Mouse (Mus musculus) heart, embryonic 10.5 days (tissue): ENCODE data around the gene Gm6583. TPM values are rescaled to one million over a fixed set of nuclear protein-coding genes. Genes with fewer than 3 reads are reported as not detected.
A peak's percentile ranks its signal among the peaks of the same experiment; 100 is the strongest.
"Not testable (repeated sequence)": the region's sequence is repeated elsewhere in the genome, so short reads cannot be mapped to it uniquely, and the experiment has no call there.

Experiments
- DNase-seq: peaks from one replicate; pipeline ENCODE4 v3.0.0-alpha.2; 2017; ENCODE audit warnings: low spot score
- H3K27ac ChIP-seq: fragments of 300-500 bp; sonication (generic); 2 replicates; pipeline ENCODE4 v1.5.1; 2016; ENCODE audit warnings: mild to moderate bottlenecking
- H3K27me3 ChIP-seq: fragments of 300-500 bp; sonication (generic); 2 replicates; pipeline ENCODE4 v1.6.1; 2016; ENCODE audit warnings: mild to moderate bottlenecking; ENCODE audit not compliant: poor library complexity, insufficient read depth, severe bottlenecking
- H3K36me3 ChIP-seq: fragments of 300-500 bp; sonication (generic); 2 replicates; pipeline ENCODE4 v1.6.1; 2016; ENCODE audit warnings: mild to moderate bottlenecking, moderate library complexity
- H3K4me1 ChIP-seq: fragments of 300-500 bp; sonication (generic); 2 replicates; pipeline ENCODE4 v1.6.1; 2016; ENCODE audit warnings: mild to moderate bottlenecking
- H3K4me3 ChIP-seq: fragments of 300-500 bp; sonication (generic); 2 replicates; pipeline ENCODE4 v1.5.1; 2016; ENCODE audit warnings: mild to moderate bottlenecking, moderate library complexity
- H3K9me3 ChIP-seq: fragments of 300-500 bp; sonication (generic); 2 replicates; pipeline ENCODE4 v1.6.1; 2016; ENCODE audit warnings: mild to moderate bottlenecking, moderate library complexity
- WGBS: fragments of 180-500 bp; shearing (Covaris S2); methylation state at CpG from one replicate; pipeline ENCODE4 v1.1.7; 2016; 5-methylcytosine and 5-hydroxymethylcytosine counted together
- polyA plus RNA-seq: library from polyadenylated mRNA; unstranded; fragments of >200 nt; fragmentation: Nextera tagmentation; extraction: Ambion mirVana; gene quantifications from 2 replicates; pipeline ENCODE4 v1.2.1, GENCODE M21; 2016

The Gm6583 gene
- polyA plus RNA-seq, 1 experiment from 2014 or later: 0.28 TPM

DNA sequence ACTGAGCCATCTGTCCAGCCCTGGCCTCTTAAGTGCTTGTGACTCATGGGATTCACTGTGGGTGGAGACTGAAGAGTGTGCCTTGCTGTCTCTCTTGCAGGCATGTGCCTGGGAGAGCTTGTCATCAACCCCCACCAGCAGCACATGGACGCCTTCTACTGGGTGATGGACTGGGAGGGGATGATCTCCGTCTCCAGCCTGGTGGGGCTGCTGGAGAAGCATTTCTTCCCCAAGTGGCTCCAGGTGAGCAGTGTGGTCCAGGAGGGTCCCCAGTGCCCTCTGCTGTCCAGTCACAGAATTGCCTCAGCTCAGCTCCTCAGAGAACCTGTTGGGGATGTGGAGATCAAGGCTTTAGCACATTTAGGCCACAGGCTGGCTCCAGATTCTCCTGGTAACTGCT, 20.4 kb downstream of the Gm6583 start:
- H3K4me1 ChIP-seq: no peaks in the 10 kb centered on the region
- no peak for DNase-seq
- H3K36me3 ChIP-seq: peaks cover 91% of the 10 kb centered on the region

DNA sequence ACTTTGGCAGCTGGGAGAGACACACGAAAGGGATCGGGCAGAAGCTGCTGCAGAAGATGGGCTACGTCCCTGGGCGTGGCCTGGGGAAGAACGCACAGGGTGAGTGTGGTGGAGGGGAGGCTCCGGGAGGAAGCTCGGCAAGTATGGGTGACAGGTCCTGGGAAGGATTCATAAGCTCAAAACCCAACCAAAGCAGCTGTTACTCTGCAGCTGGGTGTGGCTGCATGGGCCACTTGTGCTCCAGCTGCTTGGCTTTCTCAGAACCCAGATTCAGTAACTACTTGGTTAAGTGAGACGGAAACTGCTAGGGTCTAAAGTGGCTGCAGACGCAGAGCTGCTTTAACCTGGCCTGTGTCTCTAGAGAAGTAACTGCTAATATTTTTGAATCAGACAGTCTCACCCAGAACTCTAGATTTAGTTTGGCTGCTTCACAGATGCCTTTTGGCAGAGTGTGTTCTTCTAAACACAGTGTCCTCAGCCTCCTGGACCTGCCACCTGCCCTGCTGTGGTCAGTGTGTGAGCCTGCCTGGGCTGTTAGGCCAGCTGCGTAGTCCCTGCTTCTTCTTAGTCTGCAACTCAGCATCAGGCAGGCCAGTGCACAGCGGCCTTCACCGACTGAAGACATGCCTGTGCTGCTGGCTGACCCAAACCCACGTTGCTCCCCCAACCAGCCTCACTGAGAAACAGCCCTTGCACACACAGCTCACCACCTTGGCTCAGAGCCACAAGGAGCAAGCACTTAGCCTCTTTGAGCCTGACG, 25.8 kb downstream of the Gm6583 start:
- Histone ChIP-seq H3K36me3 (peaks cover 72% of the 10 kb centered on the region), H3K4me3 (no peak overlapping the region), H3K4me1 (peaks cover 17% of the 10 kb centered on the region), H3K27ac (no peak overlapping the region), H3K9me3 (no peaks in the 10 kb centered on the region), H3K27me3 (no peaks in the 10 kb centered on the region)
- no peak for DNase-seq
- 91% methylated on average over 14 of the region's 14 CpGs for WGBS

More for the DNA sequence above, 20.4 kb downstream of the Gm6583 start:
- WGBS: 34% methylated on average over 2 of the region's 2 CpGs
- H3K9me3 ChIP-seq: no peaks in the 10 kb centered on the region
- H3K27ac ChIP-seq: no peak overlapping the region
- H3K27me3 ChIP-seq: no peaks in the 10 kb centered on the region
- no peak overlapping the region for H3K4me3 ChIP-seq

GRCm38 (mm10) chr5:112327854-112328253, 28.0 kb downstream of the Gm6583 start:
- WGBS: 91% methylated on average over 15 of the region's 15 CpGs
- no peaks in the 10 kb centered on the region for H3K27me3 ChIP-seq
- H3K27ac ChIP-seq: no peak overlapping the region
- H3K4me3 ChIP-seq: no peak overlapping the region
- peaks cover 51% of the 10 kb centered on the region for H3K36me3 ChIP-seq
- peaks cover 24% of the 10 kb centered on the region for H3K4me1 ChIP-seq
- no peak for DNase-seq
- H3K9me3 ChIP-seq: no peaks in the 10 kb centered on the region

GRCm38 (mm10) chr5:112326446-112327009, 29.3 kb downstream of the Gm6583 start:
- 1% methylated on average over 33 of the region's 33 CpGs for WGBS
- H3K4me3 ChIP-seq: peak overlapping the region; percentile 99

GRCm38 (mm10) chr5:112325546-112326445, 30.0 kb downstream of the Gm6583 start, which contains the start of gene Tfip11:
Tfip11 (plus strand) TSS chr5:112326358.
- H3K27ac ChIP-seq: peak within 1 kb of the TSS; percentile 87
- DNase-seq: peak; percentile 96
- WGBS: 7% methylated on average over 48 of the region's 48 CpGs
- no peaks in the 10 kb centered on the region for H3K9me3 ChIP-seq
- peaks cover 24% of the 10 kb centered on the region for H3K4me1 ChIP-seq
- H3K27me3 ChIP-seq: no peaks in the 10 kb centered on the region
- H3K4me3 ChIP-seq: peak within 1 kb of the TSS; percentile 99
- H3K36me3 ChIP-seq: peaks cover 30% of the 10 kb centered on the region

More at GRCm38 (mm10) chr5:112326446-112327009, 29.3 kb downstream of the Gm6583 start:
- Histone ChIP-seq H3K36me3 (peaks cover 38% of the 10 kb centered on the region), H3K27me3 (no peaks in the 10 kb centered on the region), H3K27ac (peak overlapping the region; percentile 87), H3K4me1 (peaks cover 24% of the 10 kb centered on the region), H3K9me3 (no peaks in the 10 kb centered on the region)
- no peak for DNase-seq

DNA sequence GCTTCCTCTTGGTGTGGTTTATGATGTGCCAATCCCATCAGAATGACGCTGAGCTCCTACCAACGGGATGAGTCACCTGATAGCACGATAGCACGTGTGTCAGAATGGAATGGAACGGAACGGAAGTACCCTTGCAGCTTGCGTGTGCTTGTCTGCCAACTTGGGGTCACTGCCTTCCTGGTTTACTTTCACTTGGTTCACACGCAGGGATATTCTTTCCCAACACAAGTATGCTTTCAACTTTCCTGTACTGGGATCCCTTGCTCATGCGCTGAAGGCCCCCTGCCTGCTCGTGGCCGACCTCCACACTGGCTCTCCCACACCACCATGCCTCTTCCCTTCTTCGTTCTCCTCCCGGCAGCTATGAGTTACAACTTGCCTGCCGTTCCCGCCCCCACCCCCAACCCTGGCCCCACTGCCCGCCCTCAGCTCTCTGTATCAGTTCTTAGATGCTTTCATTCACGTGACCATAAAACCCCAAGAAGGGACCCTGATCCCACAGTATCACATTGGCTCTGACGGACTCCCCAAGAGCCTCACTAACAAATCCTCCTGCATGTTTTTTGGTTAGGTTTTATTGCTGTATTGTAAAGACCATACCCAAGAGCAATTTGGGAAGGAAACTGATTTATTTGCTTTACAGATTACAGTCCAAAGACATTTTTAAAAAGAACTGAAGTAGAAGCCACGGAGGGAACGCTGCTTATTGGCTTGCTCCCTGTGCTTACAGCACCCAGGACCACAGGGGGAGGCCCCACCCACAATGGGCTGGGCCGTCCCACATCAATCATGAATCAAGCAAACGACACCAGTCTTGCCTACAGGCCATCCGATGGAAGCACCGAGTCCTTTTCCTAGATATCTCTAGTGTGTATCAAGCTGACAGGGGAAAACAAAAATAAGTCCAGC, 30.9 kb downstream of the Gm6583 start:
- 22% methylated on average over 24 of the region's 24 CpGs for WGBS
- Histone ChIP-seq H3K27me3 (no peaks in the 10 kb centered on the region), H3K9me3 (no peaks in the 10 kb centered on the region), H3K4me1 (peaks cover 27% of the 10 kb centered on the region), H3K27ac (peak overlapping the region; percentile 87), H3K4me3 (peak overlapping the region; percentile 99), H3K36me3 (peaks cover 21% of the 10 kb centered on the region)
- peak; percentile 85 for DNase-seq

GRCm38 (mm10) chr5:112323246-112323645, 32.6 kb downstream of the Gm6583 start:
- no peaks in the 10 kb centered on the region for H3K9me3 ChIP-seq
- no peak overlapping the region for H3K27ac ChIP-seq
- H3K36me3 ChIP-seq: peaks cover 6% of the 10 kb centered on the region
- DNase-seq: no peak
- no peaks in the 10 kb centered on the region for H3K27me3 ChIP-seq
- 87% methylated on average over 6 of the region's 6 CpGs for WGBS
- H3K4me1 ChIP-seq: peaks cover 27% of the 10 kb centered on the region
- H3K4me3 ChIP-seq: no peak overlapping the region

DNA sequence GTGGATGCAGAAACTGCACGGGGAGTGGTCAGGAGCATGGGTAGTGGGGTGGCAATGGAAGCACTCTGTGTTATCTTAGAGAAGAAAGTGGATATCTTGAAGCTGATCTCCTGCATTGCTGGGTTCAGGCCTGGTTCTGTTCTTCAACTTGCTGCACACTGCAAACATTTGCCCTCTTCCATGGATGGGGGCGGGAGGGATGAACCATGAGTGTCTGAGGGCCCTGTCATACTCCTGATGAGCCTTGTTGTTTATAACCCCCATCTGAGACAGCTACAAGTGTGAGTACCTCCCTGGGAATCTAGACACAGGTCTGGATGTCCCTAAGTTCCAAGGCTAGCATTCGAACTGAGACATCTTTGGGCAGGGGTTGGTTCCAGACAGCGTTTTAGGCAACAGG, 34.5 kb downstream of the Gm6583 start:
- Histone ChIP-seq H3K4me1 (peaks cover 28% of the 10 kb centered on the region), H3K36me3 (no peaks in the 10 kb centered on the region), H3K9me3 (no peaks in the 10 kb centered on the region), H3K27me3 (no peaks in the 10 kb centered on the region), H3K4me3 (no peak overlapping the region), H3K27ac (no peak overlapping the region)
- no peak for DNase-seq
- WGBS: 75% methylated on average over 4 of the region's 4 CpGs

DNA sequence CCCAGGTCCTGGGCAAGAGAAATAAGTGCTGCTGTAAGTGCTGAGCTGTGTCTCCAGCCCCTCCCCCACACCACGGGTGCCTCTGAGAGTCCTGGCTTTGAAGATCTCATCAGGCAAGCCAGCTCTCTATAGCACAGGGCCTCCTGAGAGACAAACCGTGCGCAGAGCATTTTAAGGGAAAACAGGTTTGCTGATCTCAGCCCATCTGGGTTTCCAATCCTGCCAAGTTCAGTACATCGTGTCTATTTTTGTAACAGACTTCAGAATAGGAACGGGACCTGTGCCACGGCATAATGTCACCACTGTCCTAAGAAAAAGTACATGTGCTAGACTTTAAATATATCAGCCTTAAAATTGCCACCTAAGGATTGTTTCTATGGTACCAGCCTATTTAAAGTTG, 34.9 kb downstream of the Gm6583 start:
- Histone ChIP-seq H3K27ac (no peak overlapping the region), H3K4me1 (peaks cover 28% of the 10 kb centered on the region), H3K4me3 (no peak overlapping the region), H3K9me3 (no peaks in the 10 kb centered on the region), H3K27me3 (no peaks in the 10 kb centered on the region), H3K36me3 (no peaks in the 10 kb centered on the region)
- WGBS: 67% methylated on average over 6 of the region's 6 CpGs
- no peak for DNase-seq

GRCm38 (mm10) chr5:112320379-112320778, 35.5 kb downstream of the Gm6583 start:
- Histone ChIP-seq H3K4me3 (no peak overlapping the region), H3K27ac (no peak overlapping the region), H3K9me3 (no peaks in the 10 kb centered on the region), H3K27me3 (no peaks in the 10 kb centered on the region), H3K4me1 (peaks cover 23% of the 10 kb centered on the region), H3K36me3 (peaks cover 5% of the 10 kb centered on the region; the same call in 1 of the 2 replicates)
- 75% methylated on average over 5 of the region's 5 CpGs for WGBS
- DNase-seq: no peak

GRCm38 (mm10) chr5:112319343-112319742, 36.5 kb downstream of the Gm6583 start:
- not testable (repeated sequence) for H3K36me3 ChIP-seq, DNase-seq, H3K27ac ChIP-seq, H3K9me3 ChIP-seq, H3K27me3 ChIP-seq, H3K4me3 ChIP-seq
- H3K4me1 ChIP-seq: peaks cover 13% of the 10 kb centered on the region
- 40% methylated on average over 2 of the region's 2 CpGs for WGBS

GRCm38 (mm10) chr5:112317328-112317727, 38.5 kb downstream of the Gm6583 start:
- no peaks in the 10 kb centered on the region for H3K27me3 ChIP-seq
- peaks cover 29% of the 10 kb centered on the region for H3K36me3 ChIP-seq
- no peak for DNase-seq
- H3K4me3 ChIP-seq: no peak overlapping the region
- no peaks in the 10 kb centered on the region for H3K9me3 ChIP-seq
- H3K27ac ChIP-seq: 0 out of 2 replicates have a peak overlapping the region, but pooled peaks have one; percentile 47
- WGBS: 40% methylated on average over 5 of the region's 5 CpGs
- peaks cover 21% of the 10 kb centered on the region for H3K4me1 ChIP-seq
